Mouse (Mus musculus): ENCODE measurements at regions not wholly inside any gene's neighbourhood (a gene's known extent, or its start where the extent isn't known, plus 50 kb on each side); places are given as distances from the start of the nearest gene placed in this dataset.
"Not testable (repeated sequence)": the region's sequence is repeated elsewhere in the genome, so short reads cannot be mapped to it uniquely, and the experiment has no call there.

DNA sequence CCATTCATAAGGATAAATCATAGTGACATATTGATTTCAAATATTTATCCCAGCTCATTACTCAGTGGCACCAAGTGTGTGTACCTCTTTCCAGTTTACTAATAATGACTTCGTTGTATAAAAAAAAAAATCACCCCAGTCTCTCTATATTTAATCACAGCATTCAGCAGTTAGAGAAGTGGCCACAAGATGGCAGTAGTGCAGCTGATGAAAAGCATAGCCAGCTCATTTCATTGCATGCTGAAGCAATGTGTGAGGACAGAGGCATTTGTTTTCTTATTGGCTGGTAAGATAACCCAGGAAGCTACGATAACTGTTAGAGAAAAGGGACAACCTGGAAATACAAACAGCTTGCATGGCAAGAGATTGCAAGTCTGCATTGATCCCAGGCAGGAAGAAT is 748.5 kb downstream of the Dad1 start:
- in situ Hi-C loops (cut with MseI, MboI), result loop anchor here in 1 of 2 experiments (25.0 kb wide), 1 partner anchor 368 kb away; no protein-coding TSS in a partner anchor

DNA sequence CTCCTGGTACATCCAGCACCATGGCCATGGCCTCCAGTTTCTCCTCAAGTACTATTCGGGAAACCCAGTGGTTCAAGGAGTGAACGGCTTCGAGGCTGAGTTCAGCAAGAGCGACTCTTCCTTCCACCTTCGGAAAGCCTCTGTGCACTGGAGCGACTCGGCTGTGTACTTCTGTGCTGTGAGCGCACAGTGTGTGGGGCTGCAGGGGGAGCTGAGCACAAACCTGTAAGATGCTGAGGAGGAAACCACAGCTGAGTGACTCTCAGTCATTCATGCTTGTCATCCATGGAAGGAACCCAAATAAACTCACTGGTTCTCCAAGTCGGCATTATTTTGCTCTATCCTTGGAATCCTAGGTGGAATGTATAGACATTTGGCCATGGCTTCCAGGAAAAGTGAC is 765.5 kb downstream of the Dad1 start:
- in situ Hi-C loops (cut with MseI, MboI), result not testable (repeated sequence)

DNA sequence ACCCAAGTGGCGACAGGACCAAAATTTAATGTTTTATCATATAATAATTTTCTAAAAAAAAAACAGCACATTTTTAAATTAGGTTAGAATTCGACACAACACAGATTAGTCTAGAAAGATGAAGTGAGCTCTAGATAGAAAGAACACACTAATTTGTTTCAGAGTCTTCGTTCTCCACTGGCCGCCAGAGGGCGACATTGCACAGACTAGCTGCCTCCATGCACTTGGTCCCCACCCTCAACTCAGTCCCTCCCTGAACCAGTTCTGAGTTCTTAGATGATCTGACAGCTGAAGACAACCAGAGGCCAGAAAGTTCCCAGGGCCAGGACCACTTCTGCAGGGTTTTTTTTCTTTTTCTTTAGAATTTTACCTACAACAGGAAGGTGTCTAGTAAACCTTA is 766.3 kb downstream of the Dad1 start:
- in situ Hi-C loops (cut with MseI, MboI), result not testable (repeated sequence)

DNA sequence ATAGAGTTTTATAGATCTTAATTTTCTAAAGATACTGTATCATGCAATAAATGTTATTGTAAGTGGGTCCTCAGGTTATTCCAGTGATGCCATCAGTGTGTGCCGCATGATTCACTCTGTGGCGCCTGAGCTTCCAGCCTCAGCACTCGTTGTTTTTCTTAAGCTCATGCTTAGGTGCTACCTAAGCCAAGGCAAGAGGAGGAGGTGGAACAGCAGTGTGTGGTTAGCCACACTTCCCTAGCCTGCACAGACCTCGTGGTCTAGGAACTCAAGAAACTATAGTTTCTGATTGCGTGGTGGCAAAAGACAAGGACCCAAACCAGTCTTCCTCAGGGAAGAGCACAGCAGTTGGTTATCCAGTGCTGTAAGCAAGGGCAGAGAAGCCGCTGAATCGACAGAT is 779.7 kb downstream of the Dad1 start:
- in situ Hi-C loops (cut with MseI, MboI), result not testable (repeated sequence)

DNA sequence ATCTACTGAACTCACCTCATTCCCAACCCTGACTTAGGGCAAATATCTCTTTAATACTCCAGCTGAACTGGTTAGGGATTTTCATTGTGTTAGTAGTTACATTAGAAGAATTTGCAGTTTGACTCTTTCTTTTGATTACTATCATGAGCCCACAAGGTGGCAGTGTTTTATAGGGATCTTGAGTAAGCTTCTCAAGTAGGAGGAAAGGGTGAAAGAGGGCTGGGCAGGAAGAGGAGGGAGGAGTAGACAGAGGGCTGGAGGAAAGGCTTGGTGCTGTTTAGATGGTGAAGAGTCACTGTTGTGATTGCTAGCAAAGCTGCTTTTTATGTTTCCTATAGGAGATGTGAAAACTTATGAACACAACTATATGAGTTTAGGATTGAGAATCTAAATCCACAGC is 793.1 kb downstream of the Dad1 start:
- in situ Hi-C loops (cut with MseI, MboI), result not testable (repeated sequence)

DNA sequence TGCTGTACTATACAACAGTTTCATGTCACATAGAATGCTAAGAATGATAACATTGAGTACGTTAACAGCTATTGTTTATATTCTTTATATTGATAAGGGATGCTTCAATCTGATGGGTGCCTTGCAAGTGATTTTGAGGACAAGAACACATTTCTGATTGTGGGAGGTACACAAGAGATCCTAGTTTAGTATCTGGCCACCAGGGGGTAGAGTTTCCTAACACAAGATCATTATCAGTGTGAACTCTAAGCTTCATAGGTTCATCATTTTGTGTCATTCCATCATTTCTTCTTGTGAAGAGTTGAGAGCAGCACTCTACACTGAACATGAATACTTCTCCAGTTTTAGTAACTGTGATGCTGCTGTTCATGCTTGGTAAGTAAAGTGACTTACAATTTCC is 799.9 kb downstream of the Dad1 start:
- in situ Hi-C loops (cut with MseI, MboI), result no loop called here

DNA sequence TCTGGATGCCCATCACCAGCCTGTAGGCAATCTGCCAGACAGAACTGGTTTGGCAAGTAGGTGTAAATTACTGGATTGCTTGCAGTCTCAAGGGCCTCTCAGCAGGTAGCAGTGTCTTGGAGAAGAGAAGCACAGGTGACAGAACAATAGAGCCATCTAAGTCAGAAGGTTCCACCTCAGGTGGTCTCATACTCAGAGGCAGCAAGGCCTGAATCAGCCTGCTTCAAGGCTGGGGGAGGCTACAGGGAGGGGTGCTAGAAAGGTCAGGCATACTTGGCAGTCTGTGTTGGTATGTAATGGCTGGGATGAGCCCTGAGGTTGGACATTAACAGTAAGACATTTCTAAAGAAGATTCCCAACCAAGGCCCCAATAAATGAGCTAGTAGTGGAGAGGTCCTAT is 814.3 kb downstream of the Dad1 start:
- in situ Hi-C loops (cut with MseI, MboI), result not testable (repeated sequence)

DNA sequence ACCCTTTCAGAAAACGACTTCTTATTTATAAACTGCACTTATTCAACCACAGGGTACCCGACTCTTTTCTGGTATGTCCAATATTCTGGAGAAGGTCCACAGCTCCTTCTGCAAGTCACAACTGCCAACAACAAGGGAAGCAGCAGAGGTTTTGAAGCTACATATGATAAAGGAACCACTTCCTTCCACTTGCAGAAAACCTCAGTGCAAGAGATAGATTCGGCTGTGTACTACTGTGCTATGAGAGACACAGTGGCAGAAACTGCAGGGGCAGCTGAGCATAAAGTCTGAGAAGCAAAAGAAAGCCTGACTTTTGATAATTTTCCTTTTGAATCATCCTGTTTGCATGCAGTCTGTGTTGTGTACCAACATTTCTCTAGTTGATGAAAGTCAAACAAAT is 823.8 kb downstream of the Dad1 start:
- in situ Hi-C loops (cut with MseI, MboI), result not testable (repeated sequence)

DNA sequence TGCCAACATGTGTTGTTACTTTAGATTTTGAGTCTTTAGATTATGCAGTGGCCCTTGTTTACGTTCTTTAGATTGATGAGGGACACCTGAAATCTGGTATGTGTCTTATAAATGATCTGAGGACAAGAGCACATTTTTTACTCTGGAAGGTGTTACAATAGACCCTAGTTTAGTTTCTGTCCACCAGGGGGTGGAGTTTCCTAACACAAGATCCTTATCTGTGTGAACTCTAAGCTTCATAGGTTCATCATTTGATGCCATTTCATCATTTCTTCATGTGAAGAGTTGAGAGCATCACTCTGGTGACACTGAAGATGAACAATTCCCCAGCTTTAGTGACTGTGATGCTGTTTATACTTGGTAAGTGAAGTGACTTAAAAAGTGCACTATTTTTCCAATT is 825.5 kb downstream of the Dad1 start:
- in situ Hi-C loops (cut with MseI, MboI), result not testable (repeated sequence)

DNA sequence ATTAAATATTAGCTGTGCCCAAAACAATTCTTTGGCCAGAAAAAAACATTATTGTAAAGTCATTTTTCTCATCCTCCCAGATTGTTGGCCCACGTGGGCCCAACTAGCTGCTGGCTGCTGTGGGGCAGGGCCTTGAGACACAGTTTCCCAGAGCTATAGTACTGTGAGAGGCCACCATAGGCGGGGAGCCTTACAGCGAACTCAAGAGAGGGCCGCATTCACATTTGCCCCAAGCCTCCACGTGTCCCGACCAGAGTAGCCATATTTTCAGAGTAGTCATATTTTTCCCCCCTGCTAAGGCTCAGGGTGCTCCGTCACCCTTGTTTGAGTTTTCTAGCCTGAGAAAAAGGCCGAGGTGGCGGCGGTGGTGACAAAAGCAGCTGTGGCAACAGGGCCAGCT is 826.3 kb downstream of the Dad1 start:
- in situ Hi-C loops (cut with MseI, MboI), result not testable (repeated sequence)

DNA sequence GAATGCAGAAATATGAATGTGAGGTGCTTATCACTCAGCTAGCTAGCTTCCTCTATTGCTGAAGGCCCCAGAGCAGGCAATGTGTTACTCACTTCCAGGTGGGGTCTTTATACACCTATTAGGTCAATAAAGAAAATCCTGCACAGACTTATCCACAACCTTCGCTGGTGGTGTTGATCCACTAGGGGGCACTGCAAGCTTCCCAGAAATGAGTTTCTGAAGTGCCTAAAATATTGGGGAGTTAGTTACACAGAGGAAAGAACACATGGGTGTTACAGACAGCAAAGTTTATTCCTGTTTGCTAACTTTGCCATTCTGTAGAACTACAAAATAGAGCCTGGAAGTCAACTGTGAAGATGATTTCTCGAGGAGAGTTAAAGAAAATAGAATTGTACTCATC is 836.9 kb downstream of the Dad1 start:
- in situ Hi-C loops (cut with MseI, MboI), result not testable (repeated sequence)

DNA sequence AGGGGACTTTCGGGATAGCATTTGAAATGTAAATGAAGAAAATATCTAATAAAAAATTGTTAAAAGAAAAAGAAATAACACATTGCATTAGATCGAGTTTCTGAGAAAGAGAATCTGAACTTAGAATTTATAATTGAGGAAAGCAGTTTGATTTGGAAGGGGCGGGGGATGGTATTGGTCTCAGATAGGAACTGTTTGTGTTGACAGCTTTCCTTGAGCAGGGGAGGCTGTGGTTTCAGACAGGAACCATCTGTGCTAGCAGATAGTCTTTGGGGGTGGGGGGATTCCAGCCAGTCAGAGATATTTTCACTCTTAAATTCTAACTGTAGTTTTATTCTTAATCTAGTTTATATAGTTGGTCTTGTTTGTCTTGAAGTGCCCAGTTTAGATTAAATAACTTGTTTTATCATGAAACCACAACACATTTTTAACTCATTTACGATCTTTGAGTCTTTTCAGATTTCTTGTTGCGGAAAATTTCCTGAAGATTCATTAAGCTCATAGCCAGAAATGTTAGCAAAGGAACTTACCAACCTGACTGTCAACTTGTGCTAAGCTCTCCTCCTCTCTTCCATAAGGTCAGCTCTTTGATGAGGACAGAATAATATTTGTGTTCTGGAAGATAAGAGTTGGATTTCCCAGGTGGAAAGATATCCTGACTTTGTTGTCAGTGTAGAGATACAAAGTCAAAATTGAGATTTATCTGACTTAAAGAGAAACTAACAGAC is 846.2 kb downstream of the Dad1 start:
- in situ Hi-C loops (cut with MseI, MboI), result not testable (repeated sequence)

DNA sequence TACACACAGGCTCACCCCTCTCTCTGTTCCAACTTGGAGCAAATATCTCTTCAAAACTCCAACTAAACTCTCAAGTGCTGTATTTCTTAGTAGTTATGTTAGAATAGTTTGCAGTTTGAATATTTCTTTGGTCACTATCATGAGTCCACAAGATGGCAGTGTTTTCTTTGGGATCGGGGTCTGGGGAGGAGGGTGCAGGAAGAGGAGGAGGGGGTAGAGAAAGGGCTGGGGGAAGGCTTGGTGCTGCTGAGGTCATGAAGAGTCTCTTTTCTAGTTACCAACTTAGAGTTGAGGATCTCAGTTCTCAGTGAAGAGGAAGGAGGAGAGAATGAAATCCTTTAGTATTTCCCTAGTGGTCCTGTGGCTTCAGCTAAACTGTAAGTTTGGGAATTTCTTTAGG is 863.6 kb downstream of the Dad1 start:
- in situ Hi-C loops (cut with MseI, MboI), result not testable (repeated sequence)

DNA sequence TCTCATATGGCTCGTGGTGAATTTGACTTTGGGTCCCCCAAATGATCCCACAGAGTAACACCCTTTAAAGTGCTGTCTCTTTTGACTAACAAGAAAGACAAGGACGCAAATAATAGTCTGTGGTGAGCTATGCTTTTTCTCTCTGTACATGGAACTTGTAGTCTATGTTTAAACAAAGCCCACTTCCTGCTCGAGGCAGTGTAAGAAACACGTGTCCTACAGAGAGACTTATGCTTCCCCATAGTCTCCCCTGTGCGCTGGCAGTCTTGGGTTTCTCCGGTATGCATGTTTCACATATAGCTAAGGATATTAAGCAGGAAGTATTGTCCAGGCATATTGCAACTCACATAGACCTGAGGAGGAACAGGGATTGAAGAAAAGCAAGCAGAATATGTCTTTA is 879.0 kb upstream of the Olfr1507 start:
- in situ Hi-C loops (cut with MseI, MboI), result not testable (repeated sequence)

DNA sequence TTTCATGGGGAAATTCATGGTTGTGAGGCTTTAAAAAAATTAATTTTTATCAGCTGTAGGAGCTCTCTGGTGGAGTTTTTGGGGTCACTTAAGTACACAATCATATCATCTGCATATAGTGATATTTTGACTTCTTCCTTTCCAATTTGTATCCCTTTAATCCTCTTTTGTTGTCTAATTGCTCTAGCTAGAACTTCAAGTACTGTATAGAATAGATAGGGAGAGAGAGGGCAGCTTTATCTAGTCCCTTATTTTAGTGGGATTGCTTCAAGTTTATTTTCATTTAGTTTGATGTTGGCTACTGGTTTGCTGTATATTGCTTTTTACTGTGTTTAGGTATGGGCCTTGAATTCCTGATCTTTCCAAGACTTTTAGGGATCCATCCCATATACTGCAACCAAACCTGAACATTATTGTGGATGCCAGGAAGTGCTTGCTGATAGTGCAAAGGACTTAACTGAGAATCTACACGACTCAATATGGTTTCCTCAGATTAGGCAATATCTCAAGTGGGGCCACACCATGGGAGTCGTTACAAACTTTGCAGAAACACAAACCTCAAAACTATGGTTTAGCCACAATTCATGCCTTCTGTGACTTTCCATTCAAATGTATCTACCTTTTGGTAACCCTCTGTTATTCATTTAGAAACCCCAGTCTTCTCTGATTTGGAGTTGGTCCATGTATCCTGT is 878.4 kb upstream of the Olfr1507 start:
- in situ Hi-C loops (cut with MseI, MboI), result not testable (repeated sequence)

DNA sequence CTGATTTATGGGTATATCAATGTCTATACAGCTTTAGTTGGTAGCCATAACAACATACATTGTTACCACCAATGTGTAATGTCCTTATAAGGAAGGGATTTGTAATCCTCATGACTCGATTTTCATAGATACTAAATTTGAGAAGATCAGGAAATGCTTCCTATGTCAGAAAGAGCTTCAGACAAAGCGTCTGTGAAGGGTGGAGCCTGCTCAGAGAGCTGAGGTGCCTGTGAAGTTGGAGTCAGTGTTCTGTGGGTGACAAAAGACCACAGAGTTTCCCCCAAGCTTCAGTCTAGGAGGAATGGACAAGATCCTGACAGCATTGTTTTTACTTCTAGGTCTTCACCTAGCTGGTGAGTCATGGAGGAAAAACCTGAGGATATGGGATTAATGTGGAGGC is 874.2 kb upstream of the Olfr1507 start:
- in situ Hi-C loops (cut with MseI, MboI), result loop anchor here in 1 of 2 experiments (10.0 kb wide), 1 partner anchor 405 kb away; no protein-coding TSS in a partner anchor

DNA sequence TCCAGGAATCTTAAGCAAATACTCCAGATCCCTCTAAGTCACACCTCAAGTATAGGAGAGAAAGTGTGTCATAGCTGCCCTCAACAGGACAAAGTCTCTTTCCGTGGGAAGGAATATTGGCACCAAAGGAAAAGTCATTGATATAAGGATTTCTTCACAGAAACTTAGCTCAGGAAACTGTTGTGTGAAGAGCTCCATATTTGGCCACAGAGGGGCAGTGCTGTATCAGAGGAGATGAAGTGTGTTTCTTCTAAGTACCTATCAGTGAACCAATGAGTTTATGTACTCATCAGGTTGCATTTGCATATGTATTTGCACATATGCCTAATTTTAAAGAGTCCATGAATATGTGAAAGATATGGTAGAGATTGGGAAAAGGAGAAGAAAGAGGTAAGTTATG is 871.9 kb upstream of the Olfr1507 start:
- in situ Hi-C loops (cut with MseI, MboI), result loop anchor here in 1 of 2 experiments (10.0 kb wide), 1 partner anchor 407 kb away; no protein-coding TSS in a partner anchor

DNA sequence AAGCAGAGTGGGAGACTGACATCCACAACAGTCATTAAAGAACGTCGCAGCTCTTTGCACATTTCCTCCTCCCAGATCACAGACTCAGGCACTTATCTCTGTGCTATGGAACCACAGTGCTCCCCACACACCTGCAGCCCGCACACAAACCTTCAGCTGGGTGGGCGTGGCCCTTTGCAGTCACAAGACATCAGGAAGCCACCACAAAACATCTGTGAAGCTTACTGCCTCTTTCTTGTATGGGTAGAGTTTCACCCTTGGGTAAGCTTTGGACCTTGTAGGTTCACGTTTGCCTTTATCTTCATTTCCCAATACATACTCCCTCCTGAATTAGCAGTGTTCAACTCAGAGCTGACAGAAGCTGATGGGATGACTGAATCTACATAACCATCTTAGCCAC is 868.4 kb upstream of the Olfr1507 start:
- in situ Hi-C loops (cut with MseI, MboI), result loop anchor here in 1 of 2 experiments (10.0 kb wide), 1 partner anchor 411 kb away; no protein-coding TSS in a partner anchor

DNA sequence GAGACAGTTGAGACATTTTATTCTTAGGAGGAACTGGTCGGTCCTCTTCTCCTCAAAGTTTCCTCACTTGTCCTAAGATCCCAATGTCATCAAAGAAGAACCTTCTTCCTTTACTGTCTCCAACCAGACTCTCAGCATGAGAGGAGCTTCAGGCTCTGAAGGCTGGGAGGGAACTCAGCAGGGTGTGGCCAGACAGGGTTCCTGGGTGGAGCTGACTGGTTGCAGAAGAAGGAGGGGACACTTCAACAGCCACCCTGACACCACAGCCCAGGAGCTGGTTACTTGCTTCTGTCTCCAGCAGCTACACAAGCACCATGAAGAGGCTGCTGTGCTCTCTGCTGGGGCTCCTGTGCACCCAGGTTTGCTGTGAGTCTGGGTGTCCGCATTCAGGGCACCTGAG is 866.5 kb upstream of the Olfr1507 start:
- in situ Hi-C loops (cut with MseI, MboI), result loop anchor here in 1 of 2 experiments (10.0 kb wide), 1 partner anchor 413 kb away; no protein-coding TSS in a partner anchor

DNA sequence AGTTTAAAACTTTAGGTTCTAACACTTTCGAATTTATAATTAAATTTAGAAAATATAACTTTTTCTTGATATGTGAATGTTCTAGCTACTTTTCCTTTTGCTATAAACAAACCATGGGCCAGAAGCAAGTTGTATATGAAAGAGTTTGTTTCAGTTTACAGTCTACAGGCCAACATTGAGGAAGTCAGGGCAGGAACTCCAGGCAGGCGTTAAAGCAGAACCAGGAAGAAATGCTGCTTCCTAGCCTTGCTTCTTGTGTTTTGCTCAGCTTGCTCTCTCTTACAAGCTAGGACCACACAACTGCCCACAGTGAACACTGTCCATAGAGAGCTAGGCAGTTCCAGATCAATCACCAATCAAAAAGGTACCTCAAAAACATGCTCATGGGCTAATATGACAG is 861.9 kb upstream of the Olfr1507 start:
- in situ Hi-C loops (cut with MseI, MboI), result not testable (repeated sequence)

DNA sequence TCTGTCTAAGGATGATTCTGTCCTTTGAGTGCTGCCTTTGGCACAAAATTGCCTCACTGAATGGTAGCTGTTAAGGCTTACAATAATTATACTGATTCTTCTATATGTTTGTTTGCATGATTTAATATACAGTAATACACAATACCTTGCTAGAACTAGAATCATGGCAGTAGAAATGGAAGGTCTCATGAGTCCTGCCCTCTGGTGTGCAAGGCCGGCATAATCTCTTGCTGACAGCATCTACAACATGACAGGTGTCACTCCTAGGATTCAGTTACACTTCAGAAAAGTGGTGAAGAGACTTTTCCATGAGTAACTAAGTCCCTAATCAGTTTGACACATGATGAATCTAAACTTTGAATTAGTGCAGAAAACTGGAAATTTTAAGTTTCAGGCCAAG is 861.2 kb upstream of the Olfr1507 start:
- in situ Hi-C loops (cut with MseI, MboI), result not testable (repeated sequence)

DNA sequence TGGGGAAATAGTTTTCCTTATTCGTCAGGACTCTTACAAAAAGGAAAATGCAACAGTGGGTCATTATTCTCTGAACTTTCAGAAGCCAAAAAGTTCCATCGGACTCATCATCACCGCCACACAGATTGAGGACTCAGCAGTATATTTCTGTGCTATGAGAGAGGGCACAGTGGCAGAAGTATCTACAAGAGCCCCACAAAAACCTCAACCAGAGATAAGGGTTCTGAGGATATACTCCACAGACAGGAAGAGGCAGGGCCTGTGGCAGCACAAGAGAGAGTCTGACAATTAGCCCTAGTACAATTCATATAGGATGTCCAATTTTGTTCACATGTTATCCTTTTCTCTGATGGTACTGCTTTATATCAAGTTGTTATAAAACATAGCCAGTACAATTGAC is 855.9 kb upstream of the Olfr1507 start:
- in situ Hi-C loops (cut with MseI, MboI), result not testable (repeated sequence)

DNA sequence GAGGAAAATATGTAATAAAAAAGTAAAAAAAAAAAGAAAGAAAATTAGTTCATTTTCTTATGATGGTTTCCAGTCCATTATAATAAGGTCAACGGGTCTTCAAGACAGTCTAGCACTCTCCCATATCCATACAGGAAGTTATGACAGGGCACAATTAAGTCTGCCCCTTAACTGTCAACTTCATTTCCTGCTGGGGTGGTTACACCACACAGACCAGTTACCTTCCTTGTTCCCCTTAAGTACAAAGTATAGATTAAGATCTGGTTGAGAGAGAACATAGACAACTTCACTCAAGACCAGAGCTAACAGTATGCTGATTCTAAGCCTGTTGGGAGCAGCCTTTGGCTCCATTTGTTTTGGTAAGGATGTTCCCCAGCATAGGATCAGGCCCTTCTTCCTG is 855.2 kb upstream of the Olfr1507 start:
- in situ Hi-C loops (cut with MseI, MboI), result not testable (repeated sequence)
